Mouse (Mus musculus) macrophage (primary cell): ENCODE data around the gene Pnma3. TPM values are rescaled to one million over a fixed set of nuclear protein-coding genes. Genes with fewer than 3 reads are reported as not detected.
"Not testable (repeated sequence)": the region's sequence is repeated elsewhere in the genome, so short reads cannot be mapped to it uniquely, and the experiment has no call there.

Source experiments
- H3K27ac ChIP-seq: fragments of 350-480 bp; formaldehyde crosslinking; 2 replicates; pipeline ENCODE4 v1.9.0; 2021
- H3K36me3 ChIP-seq: fragments of 350-480 bp; formaldehyde crosslinking; 2 replicates; pipeline ENCODE4 v1.9.0; 2021; ENCODE audit errors: inconsistent target
- H3K4me3 ChIP-seq: fragments of 350-480 bp; formaldehyde crosslinking; 2 replicates; pipeline ENCODE4 v1.9.0; 2021; ENCODE audit errors: inconsistent target
- H3K79me2 ChIP-seq: fragments of 350-480 bp; formaldehyde crosslinking; 2 replicates; pipeline ENCODE4 v1.9.0; 2021; ENCODE audit errors: inconsistent target
- WGBS: methylation state at CpG from one replicate; pipeline ENCODE4 v1.1.7; 2026; ENCODE audit warnings: inconsistent platforms; ENCODE audit not compliant: missing documents; 5-methylcytosine and 5-hydroxymethylcytosine counted together
- polyA plus RNA-seq: library from polyadenylated mRNA; stranded (reverse); fragments of 250-400 nt; gene quantifications from 3 replicates; pipeline ENCODE4 v1.2.4, GENCODE M21; 2018; ENCODE audit warnings: inconsistent platforms
- total RNA-seq, 78 experiments: library from RNA; depleted of rRNA; stranded (reverse); fragments of 250-400 nt; gene quantifications; 1 replicate in 9 of 78; 2 replicates in 24 of 78; 3 replicates in 43 of 78; 4 replicates in 2 of 78; pipeline ENCODE4 v1.2.4; 2018; ENCODE audit warnings: inconsistent platforms in 56 of 78

The Pnma3 gene
- total RNA-seq (2018; cell fraction: chromatin; rRNA removed): not detected
- not detected for total RNA-seq (2018; cell fraction: cytosol; rRNA removed)
- total RNA-seq (2018; cell fraction: nucleus; rRNA removed): not detected
- not detected in 3 replicates for polyA plus RNA-seq

DNA sequence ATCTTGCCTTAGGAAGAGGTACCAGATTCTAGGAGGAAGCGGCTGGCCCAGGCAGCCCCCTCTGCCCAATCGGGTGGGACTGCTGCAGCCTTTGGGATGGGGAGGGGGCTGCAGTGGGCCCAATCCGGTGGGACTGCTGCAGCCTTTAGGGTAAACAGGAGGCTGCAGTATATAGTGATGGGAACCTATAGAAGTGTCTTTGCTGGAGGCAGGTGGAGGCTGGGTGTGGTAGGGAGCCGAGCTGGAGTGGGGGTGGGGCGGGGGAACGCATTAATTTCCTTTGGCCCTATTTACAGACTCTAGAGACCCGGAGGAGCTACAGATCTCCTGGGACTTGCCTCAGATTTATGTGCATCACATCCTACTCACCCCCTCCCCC, at the start of gene Pnma3:
TSS of gene Pnma3 (plus strand) at position 373 of the 379 bp plus-strand sequence.
- Histone ChIP-seq H3K4me3 (no peak within 1 kb of the TSS), H3K79me2 (no peaks in the 10 kb centered on the region), H3K36me3 (no peaks in the 10 kb centered on the region), H3K27ac (no peak within 1 kb of the TSS)
- WGBS: 19% methylated on average over 7 of the region's 7 CpGs

DNA sequence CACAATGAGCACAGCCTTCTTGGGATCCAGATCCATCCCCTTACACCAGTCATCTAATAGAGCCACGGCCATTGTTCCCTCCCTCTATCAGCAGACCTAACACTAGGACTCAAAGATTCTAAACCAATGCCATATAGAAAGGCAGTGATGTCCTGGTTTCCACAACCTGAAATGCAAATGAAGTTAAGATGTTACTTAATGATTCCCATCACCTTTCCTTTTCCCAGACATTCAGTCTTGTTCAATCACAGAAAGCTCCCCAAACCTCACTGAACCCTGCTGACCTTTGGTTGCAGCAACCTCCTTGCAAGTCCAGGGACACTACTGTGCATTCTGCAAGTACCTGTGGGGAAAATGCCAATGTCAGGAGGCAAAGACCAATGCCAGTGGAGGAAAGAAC, 27.6 kb upstream of the Pnma3 start, which contains the start of gene Pnma5:
TSS of gene Pnma5 (minus strand) at position 101 of the 400 bp plus-strand sequence.
- no peaks in the 10 kb centered on the region for H3K79me2 ChIP-seq
- 57% methylated on average over 1 of the region's 1 CpGs for WGBS
- no peak within 1 kb of the TSS for H3K4me3 ChIP-seq
- H3K36me3 ChIP-seq: no peaks in the 10 kb centered on the region
- H3K27ac ChIP-seq: no peak within 1 kb of the TSS

DNA sequence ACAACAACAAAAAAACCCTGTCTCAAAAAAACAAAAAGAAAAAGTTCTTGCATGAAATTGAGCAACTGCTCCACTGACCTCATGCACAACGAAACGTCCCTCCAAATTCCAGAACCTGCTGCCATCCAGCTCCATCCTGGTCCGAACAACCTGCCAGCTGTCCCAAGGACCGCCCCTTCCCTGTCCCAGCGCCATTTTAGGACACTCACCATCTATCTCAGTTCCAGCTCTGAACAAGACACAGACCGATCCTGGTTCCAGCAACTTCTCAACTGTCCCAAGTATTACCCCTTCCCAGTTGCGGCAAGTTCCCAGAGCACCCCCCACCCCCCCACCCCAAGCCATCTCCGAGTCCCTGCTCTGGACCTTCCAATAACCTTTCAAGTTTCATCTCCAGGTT, 25.8 kb upstream of the Pnma3 start:
- H3K79me2 ChIP-seq: no peaks in the 10 kb centered on the region
- 95% methylated on average over 4 of the region's 8 CpGs for WGBS
- H3K36me3 ChIP-seq: no peaks in the 10 kb centered on the region

DNA sequence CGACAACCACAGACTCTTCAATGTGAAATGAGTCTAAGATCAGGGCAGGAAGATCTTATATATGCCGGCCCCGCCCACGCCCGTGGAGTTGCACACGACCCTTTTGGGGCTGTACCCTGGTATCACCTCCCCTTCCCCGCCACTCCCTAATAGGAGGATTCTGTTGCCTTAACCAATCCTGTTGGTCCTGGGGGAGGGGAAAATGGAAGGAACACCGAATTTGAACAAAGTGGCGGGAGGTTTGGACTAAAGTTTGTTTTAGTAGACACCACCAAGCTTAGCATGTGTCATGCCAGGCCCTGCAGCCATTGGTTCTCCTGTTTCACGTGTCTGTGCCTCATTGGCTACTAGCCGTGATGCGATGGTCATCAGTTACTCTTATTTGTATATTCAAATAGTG, 24.9 kb upstream of the Pnma3 start:
- Histone ChIP-seq H3K27ac (no peak overlapping the region), H3K79me2 (no peaks in the 10 kb centered on the region), H3K4me3 (no peak overlapping the region), H3K36me3 (no peaks in the 10 kb centered on the region)
- WGBS: 85% methylated on average over 11 of the region's 12 CpGs

More for the DNA sequence above, 25.8 kb upstream of the Pnma3 start:
- H3K27ac ChIP-seq: no peak overlapping the region
- H3K4me3 ChIP-seq: no peak overlapping the region

DNA sequence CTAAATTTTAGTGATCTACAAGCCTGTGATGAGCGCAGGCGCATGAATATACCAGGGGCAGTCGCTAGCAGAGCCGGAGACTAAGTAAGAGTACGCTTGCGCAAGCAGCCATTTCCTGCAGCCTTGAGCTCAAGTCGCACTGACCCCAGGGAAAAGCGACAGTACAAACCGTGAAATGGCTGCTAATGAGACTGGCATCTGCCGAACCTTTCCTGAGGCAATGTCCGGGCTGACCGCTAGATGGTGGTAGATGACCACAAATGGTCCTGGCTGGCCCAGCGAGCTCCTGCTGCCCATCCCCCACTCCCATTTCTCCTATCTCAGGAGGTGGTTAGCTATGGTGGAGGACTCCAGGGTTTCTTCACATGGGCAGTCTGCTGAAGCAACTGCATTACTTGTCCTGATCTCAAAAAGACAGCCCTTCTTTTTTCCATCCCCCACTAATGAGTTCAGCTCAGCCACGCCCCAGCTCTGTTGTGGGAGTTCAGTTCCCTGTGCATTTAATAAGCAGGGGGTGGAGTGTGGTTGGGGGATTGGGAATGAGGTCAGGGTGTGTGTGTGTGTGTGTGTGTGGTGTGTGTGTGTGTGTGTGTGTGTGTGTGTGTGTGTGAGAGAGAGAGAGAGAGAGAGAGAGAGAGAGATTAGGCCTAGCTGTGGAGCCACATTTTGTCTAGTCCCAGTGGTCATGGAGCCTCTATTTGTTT, 10.6 kb upstream of the Pnma3 start:
- 15% methylated on average over 9 of the region's 14 CpGs for WGBS
- Histone ChIP-seq H3K36me3 (no peaks in the 10 kb centered on the region), H3K4me3 (no peak overlapping the region), H3K79me2 (no peaks in the 10 kb centered on the region), H3K27ac (no peak overlapping the region)

DNA sequence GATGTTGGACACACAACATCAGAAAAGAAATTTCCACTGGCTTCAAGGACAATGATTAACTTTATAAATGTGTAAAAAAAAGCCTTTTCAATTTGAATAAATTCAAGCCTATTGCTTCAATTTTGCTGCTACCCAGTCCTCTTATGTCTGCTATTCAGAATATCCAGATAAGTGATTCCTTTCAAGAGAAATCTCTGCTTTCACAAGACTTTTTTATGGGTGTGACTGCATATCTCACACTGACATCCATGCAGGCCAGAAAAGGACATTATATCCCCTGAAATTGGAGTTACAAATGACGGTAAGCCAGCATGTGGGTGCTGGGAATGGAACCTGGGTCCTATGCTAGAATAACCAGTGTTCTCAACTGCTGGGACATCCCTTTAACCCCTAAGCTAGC, 3.1 kb upstream of the Pnma3 start:
- Histone ChIP-seq H3K27ac (no peak overlapping the region), H3K79me2 (no peaks in the 10 kb centered on the region), H3K4me3 (no peak overlapping the region), H3K36me3 (no peaks in the 10 kb centered on the region)
- 93% methylated on average over 1 of the region's 1 CpGs for whole genome bisulfite sequencing

DNA sequence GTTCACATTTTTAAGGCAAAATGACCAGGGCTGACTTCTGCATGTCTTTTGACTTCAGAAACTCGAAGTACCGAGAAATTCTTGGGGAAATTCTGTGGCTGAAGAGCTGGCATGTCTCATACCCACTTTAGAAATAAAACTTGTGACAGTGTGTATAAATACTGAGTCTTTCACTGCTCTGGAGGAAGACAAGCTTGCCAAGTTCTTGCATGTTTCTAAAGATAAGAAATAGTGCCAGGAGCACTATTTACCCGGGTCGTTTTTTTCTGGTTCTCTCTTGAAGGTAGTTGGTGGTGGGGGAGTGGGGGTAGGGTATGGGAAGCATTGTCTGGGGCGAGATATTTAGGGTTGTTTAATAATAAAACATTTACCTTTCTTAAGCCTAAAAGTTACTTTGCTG, 2.3 kb upstream of the Pnma3 start:
- no peaks in the 10 kb centered on the region for H3K36me3 ChIP-seq
- H3K4me3 ChIP-seq: no peak overlapping the region
- H3K27ac ChIP-seq: no peak overlapping the region
- H3K79me2 ChIP-seq: no peaks in the 10 kb centered on the region
- 39% methylated on average over 5 of the region's 5 CpGs for WGBS

DNA sequence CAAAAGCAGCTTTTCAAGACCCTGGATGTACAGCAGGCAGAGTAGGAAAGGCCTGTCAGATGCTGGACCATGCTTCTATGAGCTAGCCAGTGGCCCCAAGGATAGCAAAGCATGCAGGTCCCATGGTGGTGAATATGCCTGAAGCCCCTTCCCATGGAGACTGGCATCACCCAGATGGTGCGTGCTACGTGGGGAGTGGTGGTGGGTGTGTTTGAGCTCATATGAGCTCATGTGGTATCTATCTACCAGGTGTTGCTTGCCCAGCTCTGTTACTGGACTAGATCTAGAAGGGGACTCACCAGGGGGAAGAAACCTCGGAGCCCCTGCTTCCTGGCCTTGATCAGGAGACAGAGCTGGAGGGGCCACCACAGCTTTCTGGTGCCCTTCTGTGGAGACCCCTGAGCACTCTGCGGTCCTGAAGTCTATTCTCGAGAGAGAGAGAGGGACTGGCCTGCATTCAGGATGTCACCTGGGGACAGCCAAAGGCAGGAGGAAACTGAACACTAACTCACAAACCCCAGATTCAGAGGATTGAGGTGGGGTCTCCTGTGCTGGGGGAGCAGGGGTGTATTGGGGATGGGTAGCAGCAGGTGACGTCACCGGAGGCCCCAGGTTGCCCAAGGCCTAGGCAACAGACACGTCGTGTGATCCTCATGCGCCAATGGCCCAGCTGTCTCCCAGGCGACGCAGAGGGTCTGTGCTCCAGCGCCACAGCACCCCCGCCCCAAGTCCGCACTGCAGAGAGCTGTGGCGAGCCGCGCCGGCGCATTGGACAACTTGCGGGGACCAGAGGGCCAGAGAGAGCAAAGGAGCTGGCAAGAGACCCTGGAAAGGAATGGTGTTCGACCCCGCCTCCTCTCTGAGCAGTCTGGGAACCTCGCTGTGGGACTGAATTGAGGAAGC, 824 bp upstream of the Pnma3 start:
- WGBS: 74% methylated on average over 11 of the region's 24 CpGs
- no peaks in the 10 kb centered on the region for H3K36me3 ChIP-seq

DNA sequence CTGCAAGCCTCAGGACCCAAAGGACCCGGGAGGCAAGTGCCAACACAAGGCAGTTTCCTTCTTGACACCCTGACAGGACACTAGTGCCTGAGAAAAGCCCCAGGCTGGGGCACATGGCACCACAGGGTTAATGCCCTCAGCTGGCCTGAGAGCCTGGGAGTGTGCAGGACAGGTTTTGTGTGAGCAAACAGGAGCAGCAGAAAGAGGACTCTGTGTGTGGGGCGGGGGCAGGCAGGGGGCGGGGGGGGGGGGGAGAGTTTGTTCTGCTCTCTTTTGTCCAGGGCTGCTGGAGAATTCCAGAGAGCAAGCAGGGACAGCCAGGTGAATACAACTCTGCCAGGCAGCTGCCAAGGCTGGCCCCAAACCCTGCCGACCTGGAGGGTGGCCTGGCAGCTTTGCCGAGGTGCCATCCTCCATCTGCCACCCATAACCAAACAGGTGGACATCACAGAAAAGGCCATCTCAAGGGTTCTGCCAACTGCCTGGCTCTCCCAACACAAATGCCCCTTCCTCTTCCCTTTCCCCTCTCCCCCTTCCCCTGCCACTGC, 2.3 kb downstream of the Pnma3 start:
- not testable (repeated sequence) for H3K4me3 ChIP-seq, H3K79me2 ChIP-seq, H3K36me3 ChIP-seq, H3K27ac ChIP-seq
- no CpG with 5 or more reads among the region's 5 CpGs for WGBS

More for the DNA sequence above, 824 bp upstream of the Pnma3 start:
- H3K79me2 ChIP-seq: no peaks in the 10 kb centered on the region
- no peak overlapping the region for H3K27ac ChIP-seq
- H3K4me3 ChIP-seq: no peak overlapping the region

DNA sequence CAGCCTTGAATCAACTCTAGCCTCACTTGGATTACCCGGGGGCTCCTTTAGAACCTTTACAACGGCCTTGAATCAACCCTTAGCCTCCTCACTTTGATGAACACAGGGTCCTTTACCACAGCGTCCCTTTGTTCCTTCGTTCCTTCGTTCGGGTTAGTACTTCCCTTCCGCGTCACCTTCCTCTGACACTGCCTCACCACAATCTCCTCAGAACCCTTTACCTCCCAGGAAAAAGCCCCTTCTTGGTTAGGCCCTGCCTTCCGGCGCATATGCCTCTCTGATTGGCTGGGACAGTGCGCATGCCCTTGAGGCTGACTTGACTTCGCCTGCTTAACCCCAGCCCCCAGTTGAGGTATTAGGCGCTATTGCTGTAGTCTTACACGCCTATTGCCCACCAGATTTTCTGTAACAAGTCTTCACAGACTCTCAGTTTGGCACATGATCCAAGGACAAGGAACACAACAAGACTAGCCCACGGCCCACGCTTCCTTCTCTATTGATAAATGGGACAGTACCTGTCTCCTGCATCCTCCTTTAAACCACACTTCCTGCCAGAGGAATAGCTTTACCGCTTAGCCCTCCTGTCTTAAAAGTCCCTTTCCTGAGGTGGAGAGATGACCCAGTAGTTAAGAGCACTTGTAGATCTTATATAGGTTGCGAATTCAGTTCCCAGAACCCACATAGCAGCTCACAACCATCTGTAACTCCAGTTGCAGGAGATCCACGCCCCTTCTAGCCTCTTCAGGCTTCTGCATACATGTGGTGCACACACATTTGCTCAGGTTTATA, 17.9 kb downstream of the Pnma3 start, which contains the start of gene Xlr4a:
TSS of gene Xlr4a (minus strand) at position 212 of the 789 bp plus-strand sequence.
- H3K27ac ChIP-seq, H3K4me3 ChIP-seq, H3K36me3 ChIP-seq, H3K79me2 ChIP-seq: not testable (repeated sequence)
- 52% methylated on average over 11 of the region's 19 CpGs for WGBS

DNA sequence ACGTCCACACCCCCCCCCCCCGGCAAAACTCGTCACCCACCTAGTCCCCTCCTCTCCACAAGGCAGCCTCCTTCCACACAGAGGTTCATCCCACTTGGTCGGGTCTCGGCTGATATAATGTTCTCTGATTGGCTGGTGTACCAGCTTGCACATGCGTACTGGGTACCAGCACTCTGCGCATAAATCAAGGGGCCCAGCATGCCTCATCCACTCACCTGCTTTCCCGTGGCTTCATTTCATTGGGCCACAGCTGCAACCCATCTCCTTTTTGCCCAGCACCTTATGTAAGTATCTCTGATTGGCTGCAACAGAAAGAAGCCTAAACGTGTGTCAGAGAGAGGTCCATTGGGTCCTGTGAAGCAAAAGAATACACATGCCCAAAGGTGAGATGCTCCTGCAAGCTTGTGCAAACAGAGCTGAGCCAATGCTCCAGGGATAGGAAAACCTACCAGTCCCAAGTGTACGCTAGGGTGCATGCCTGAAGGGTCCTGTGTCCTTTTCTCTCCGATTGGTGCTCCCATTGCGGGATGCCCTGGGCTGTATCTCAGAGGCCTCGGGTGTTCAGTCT, 32.4 kb downstream of the Pnma3 start, which contains the start of gene Xlr3a:
TSS of gene Xlr3a (minus strand) at position 155 of the 568 bp plus-strand sequence.
- not testable (repeated sequence) for H3K27ac ChIP-seq, H3K79me2 ChIP-seq, H3K36me3 ChIP-seq, H3K4me3 ChIP-seq
- 86% methylated on average over 13 of the region's 13 CpGs for WGBS

DNA sequence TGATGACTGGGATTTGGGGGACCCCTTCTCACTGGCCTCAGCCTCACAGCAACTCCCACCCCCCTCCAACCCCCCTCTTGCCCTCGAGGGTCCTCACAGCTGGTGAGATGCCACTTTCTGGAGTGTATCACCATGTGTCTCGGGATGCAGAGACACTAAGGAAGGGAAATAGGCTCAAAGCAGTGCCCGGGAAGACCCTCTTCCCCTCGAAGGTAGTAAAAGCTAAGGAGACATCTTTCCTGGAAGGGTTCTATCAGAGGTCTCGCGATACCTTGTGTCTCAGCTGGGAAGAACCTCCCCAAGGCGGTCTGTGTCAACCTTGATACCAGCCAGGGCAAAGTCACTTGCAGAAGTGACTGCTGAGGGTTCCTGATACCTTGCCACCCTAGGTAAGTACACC, 52.2 kb downstream of the Pnma3 start, which contains the start of gene Gm14685:
TSS of gene Gm14685 (plus strand) at position 301 of the 400 bp plus-strand sequence.
- WGBS: no CpG with 5 or more reads among the region's 7 CpGs
- not testable (repeated sequence) for H3K36me3 ChIP-seq, H3K27ac ChIP-seq, H3K4me3 ChIP-seq, H3K79me2 ChIP-seq
